ENCODE assay signal across 8 mouse cellular contexts in the genomic region with DNA sequence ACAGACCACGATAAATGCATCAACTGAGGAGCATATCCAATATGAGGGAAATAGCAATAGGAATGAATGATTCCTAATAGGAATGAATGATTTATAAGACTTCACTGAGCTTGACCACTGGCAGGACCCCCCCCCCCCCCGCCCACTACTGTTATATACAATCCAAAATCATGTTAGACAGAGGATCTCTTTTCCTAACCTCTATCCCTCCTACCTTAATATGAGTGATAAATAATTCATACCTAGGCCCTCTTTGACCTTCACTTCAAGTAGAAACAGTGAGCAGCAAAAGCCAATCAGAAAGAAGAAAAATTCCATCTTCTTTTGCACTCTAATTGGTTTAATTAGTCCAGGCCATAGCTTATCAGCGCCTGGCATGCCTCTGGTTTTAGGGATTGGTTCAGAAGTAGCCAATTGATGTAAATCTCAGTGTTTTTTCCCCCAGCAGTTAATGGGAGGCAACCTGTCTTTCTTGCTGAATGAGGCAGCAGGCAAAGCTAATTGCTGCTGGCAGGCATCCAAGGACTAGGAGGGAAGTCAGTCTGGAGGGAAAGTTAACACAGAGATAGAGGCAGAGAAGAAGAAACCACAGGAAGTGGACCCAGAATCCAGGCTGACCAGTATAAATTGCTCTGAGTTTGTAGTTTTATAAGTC.
DNase-seq lines count a peak whose midpoint lies in the region; ATAC-seq and TF ChIP-seq lines count a peak whose summit lies in the region.

No protein-coding gene starts in this region.

- TF ChIP-seq EP300 in heart, postnatal 0 days (IDR thresholded peaks at IDR 0.05; ENCODE audit: low read depth): no peak

- no peak overlapping the region for H3K27ac ChIP-seq in heart, postnatal 0 days (ENCODE audit: low read depth)
- H3K27ac ChIP-seq in heart, embryonic 12.5 days (ENCODE audit: poor library complexity, severe bottlenecking): no peak overlapping the region
- H3K27ac ChIP-seq in hindbrain, postnatal 0 days: no peak overlapping the region

- no peak overlapping the region for H3K4me3 ChIP-seq in heart, postnatal 0 days (ENCODE audit: low read depth, low read length)
- H3K4me3 ChIP-seq in heart, embryonic 12.5 days: no peak overlapping the region
- no peak overlapping the region for H3K4me3 ChIP-seq in hindbrain, postnatal 0 days (ENCODE audit: low read length)

- no peak overlapping the region for H3K4me2 ChIP-seq in heart, postnatal 0 days (ENCODE audit: low read depth, low read length)
- no peak overlapping the region for H3K4me2 ChIP-seq in heart, embryonic 12.5 days
- H3K4me2 ChIP-seq in hindbrain, postnatal 0 days (ENCODE audit: low read depth, low read length): no peak overlapping the region

- 70% methylated on average over 3 of the region's 3 CpGs for WGBS in heart, postnatal 0 days
- WGBS in heart, embryonic 12.5 days: 71% methylated on average over 3 of the region's 3 CpGs
- 52% methylated on average over 3 of the region's 3 CpGs for WGBS in hindbrain, postnatal 0 days

- no peaks in the 10 kb centered on the region for H3K9me3 ChIP-seq in heart, postnatal 0 days (replicated peaks; ENCODE audit: control insufficient read depth, low read length)
- no peaks in the 10 kb centered on the region for H3K9me3 ChIP-seq in heart, embryonic 12.5 days (replicated peaks)
- H3K9me3 ChIP-seq in hindbrain, postnatal 0 days (ENCODE audit: low read length): no peaks in the 10 kb centered on the region

- intact Hi-C loops in left cerebral cortex, postnatal 25 days (cut with DNase I): no loop called here

- TF ChIP-seq CTCF in heart, postnatal 0 days (IDR thresholded peaks at IDR 0.05; ENCODE audit: low read depth): no peak
- no peak for TF ChIP-seq CTCF in hindbrain, postnatal 0 days (IDR thresholded peaks at IDR 0.05; ENCODE audit: low read depth)

- peak; percentile 23 for DNase-seq in heart, postnatal 0 days (ENCODE audit: low spot score)
- peak; percentile 71 for DNase-seq in MEL-GATA-1-ER (ENCODE audit: extremely low read depth, low read depth)
- DNase-seq in embryo, embryonic 10.5 days (ENCODE audit: low spot score): peak; percentile 32
- DNase-seq in hindbrain, postnatal 0 days (ENCODE audit: low spot score): peak; percentile 85
- DNase-seq in left cerebral cortex, postnatal 25 days (ENCODE audit: low spot score in 2 of 2): peak; percentile 16 to 24
- peak; percentile 69 for DNase-seq in right cerebral cortex, postnatal 14 days
- DNase-seq in B cell, adult 2 months: no peak

- H3K4me1 ChIP-seq in heart, postnatal 0 days (ENCODE audit: control insufficient read depth, insufficient read depth): no peaks in the 10 kb centered on the region
- peaks cover 15% of the 10 kb centered on the region for H3K4me1 ChIP-seq in heart, embryonic 12.5 days (replicated peaks)
- no peaks in the 10 kb centered on the region for H3K4me1 ChIP-seq in hindbrain, postnatal 0 days (ENCODE audit: insufficient read depth, low read length)

- no peak for ATAC-seq in heart, postnatal 0 days (ENCODE audit: insufficient read depth, low read depth)
- no peak for ATAC-seq in heart, embryonic 12.5 days (ENCODE audit: insufficient number of reproducible peaks, low FRiP score)
- peak; percentile 62 for ATAC-seq in hindbrain, postnatal 0 days

- no peaks in the 10 kb centered on the region for H3K27me3 ChIP-seq in heart, postnatal 0 days (ENCODE audit: control insufficient read depth, insufficient read depth, low read length)
- no peaks in the 10 kb centered on the region for H3K27me3 ChIP-seq in heart, embryonic 12.5 days (replicated peaks)
- no peaks in the 10 kb centered on the region for H3K27me3 ChIP-seq in hindbrain, postnatal 0 days (ENCODE audit: insufficient read depth, low read length)

- H3K9ac ChIP-seq in heart, postnatal 0 days (replicated peaks; ENCODE audit: low read depth, low read length): no peak overlapping the region
- H3K9ac ChIP-seq in heart, embryonic 12.5 days: no peak overlapping the region
- no peak overlapping the region for H3K9ac ChIP-seq in hindbrain, postnatal 0 days (replicated peaks; ENCODE audit: low read length)

- H3K36me3 ChIP-seq in heart, postnatal 0 days (replicated peaks; ENCODE audit: control insufficient read depth, insufficient read depth, low read length): no peaks in the 10 kb centered on the region
- no peaks in the 10 kb centered on the region for H3K36me3 ChIP-seq in heart, embryonic 12.5 days
- no peaks in the 10 kb centered on the region for H3K36me3 ChIP-seq in hindbrain, postnatal 0 days (ENCODE audit: insufficient read depth, low read length)

Comparison
In these comparisons a context has a peak if more than half of its experiments do, and no peak if none do; other contexts are left out.
1. DNase-seq: peak in heart, postnatal 0 days (single experiment), MEL-GATA-1-ER (single experiment), embryo, embryonic 10.5 days (single experiment), hindbrain, postnatal 0 days (single experiment), left cerebral cortex, postnatal 25 days (2 of 2) and right cerebral cortex, postnatal 14 days (single experiment); none in B cell, adult 2 months (0 of 2).